Mouse (Mus musculus): ENCODE measurements at regions not wholly inside any gene's neighbourhood (a gene's known extent, or its start where the extent isn't known, plus 50 kb on each side); places are given as distances from the start of the nearest gene placed in this dataset.

- TF ChIP-seq POLR2A (IDR thresholded peaks at IDR 0.05; ENCODE audit: insufficient read length, low read depth), result no peak
- no peak for TF ChIP-seq TCF12 (IDR thresholded peaks at IDR 0.05; ENCODE audit: insufficient read depth, poor library complexity, severe bottlenecking)
Observed at GRCm38 (mm10) chr13:29121121-29121520, 167.6 kb upstream of the Sox4 start.
